Mouse (Mus musculus) monocyte, adult 2 months (primary cell): Measurements from ENCODE around the gene Kmt2a.

Experiments used
- DNase-seq, 2 experiments: peaks; one replicate each; pipeline ENCODE4 v3.0.0; 2022; ENCODE audit warnings: low spot score in 2 of 2, low read depth in 1 of 2

Gene Kmt2a

GRCm38 (mm10) chr9:44760873-44761272 is 120.2 kb downstream of the Kmt2a start:
- DNase-seq: no peak
